Mouse (Mus musculus): Measurements from ENCODE around the gene Smad9. TPM values are rescaled to one million over a fixed set of nuclear protein-coding genes. Genes with fewer than 3 reads are reported as not detected.
"Not testable (repeated sequence)": the region's sequence is repeated elsewhere in the genome, so short reads cannot be mapped to it uniquely, and the experiment has no call there.

Gene Smad9
- polyA plus RNA-seq, 1 experiment from 2014 or later, result 0.14 TPM

DNA sequence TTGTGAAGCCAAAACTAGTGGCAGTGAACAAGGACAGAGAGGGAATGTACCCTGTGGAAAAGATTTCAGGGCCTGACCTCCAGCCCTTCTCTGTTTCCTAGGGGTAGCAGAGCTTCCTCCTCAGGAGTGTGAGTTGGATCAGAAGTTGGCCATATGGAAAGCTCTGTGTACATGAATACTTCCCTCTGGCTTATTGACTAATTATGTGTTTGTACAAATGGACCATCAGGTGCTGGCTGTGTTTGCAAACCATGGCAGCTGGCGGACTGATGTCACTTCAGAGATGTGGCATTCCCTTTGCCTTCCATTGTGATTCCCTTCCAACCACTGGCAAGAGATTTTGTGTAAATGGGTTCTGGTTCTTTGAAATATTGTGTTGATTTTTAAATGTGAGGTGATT, 5.9 kb downstream of the Smad9 start:
- H3K36me3 ChIP-seq, result no peaks in the 10 kb centered on the region
- WGBS, result 82% methylated on average over 1 of the region's 1 CpGs
- peaks cover 18% of the 10 kb centered on the region for H3K27me3 ChIP-seq (ENCODE audit: low read depth, poor library complexity, severe bottlenecking)
- peaks cover 31% of the 10 kb centered on the region for H3K4me1 ChIP-seq
- no peaks in the 10 kb centered on the region for H3K9me3 ChIP-seq (replicated peaks)
- no peak overlapping the region for H3K4me3 ChIP-seq
- no peak for DNase-seq (ENCODE audit: low spot score)
- no peak overlapping the region for H3K27ac ChIP-seq (replicated peaks)

DNA sequence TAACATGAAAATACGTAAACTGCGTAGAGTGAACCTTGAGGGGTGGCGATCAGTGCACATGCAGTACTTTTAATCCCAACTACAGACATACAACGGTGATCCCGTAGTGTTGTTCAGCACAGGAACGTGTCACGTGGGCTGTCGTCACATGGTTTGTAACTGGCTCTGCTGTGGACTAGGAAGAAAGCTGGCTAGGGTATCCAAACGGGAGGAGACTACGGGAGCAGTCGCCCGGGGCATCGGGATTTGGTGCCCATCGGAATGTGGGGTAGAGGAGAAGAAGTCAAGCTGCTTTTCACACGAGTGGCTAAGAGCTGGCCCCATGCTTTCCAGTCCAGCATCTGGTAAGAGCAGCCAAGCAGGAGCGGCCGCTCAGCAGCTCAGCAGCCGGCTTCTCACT, 9.0 kb downstream of the Smad9 start:
- H3K36me3 ChIP-seq, result no peaks in the 10 kb centered on the region
- WGBS, result 68% methylated on average over 18 of the region's 18 CpGs

DNA sequence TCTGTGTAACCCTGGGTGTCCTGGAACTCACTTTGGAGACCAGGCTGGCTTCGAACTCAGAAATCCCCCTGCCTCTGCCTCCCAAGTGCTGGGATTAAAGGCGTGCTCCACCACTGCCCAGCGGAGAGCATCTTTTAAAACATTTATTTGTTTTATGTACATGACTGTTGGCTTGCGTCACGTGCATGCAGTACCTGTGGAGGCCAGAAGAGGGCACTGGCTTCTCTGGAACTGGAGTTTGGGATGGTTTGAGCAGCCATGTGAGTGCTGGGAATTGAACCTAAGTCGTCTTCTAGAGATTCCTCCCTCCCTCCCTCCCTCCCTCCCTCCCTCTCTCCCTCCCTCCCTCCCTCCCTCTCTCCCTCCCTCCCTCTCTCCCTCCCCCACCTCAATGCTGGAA, 10.1 kb downstream of the Smad9 start:
- not testable (repeated sequence) for H3K9me3 ChIP-seq (replicated peaks); H3K27me3 ChIP-seq (ENCODE audit: low read depth, poor library complexity, severe bottlenecking); DNase-seq (ENCODE audit: low spot score); H3K36me3 ChIP-seq; H3K4me3 ChIP-seq; H3K27ac ChIP-seq (replicated peaks)
- peaks cover 27% of the 10 kb centered on the region for H3K4me1 ChIP-seq
- WGBS, result 85% methylated on average over 6 of the region's 6 CpGs

More for the DNA sequence above, 9.0 kb downstream of the Smad9 start:
- H3K4me3 ChIP-seq, result peak overlapping the region; percentile 20; the same call in 1 of the 2 replicates
- H3K27me3 ChIP-seq (ENCODE audit: low read depth, poor library complexity, severe bottlenecking), result no peaks in the 10 kb centered on the region
- H3K27ac ChIP-seq (replicated peaks), result no peak overlapping the region
- peaks cover 25% of the 10 kb centered on the region for H3K4me1 ChIP-seq
- no peaks in the 10 kb centered on the region for H3K9me3 ChIP-seq (replicated peaks)
- peak; percentile 25 for DNase-seq (ENCODE audit: low spot score)

DNA sequence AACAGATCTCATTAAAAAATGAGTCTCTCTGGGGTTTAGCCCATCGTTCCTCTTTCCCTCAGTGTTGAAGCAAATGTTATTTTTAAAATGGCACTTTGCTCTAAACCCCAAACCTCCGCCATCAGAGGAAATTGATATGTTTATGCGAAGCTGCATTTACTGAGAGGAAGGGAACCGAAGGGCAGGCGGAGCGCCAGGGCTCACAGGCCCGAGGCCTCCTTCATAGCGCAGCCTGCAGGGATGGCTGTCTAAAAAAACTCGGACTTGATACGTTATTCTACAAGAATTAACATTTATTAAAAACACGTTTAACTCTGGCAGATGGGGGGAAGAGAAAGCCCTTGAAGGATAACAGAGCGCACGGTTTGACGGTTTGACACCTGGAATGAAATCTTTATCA, 10.7 kb downstream of the Smad9 start:
- no peak overlapping the region for H3K4me3 ChIP-seq
- H3K27ac ChIP-seq (replicated peaks), result no peak overlapping the region
- WGBS, result 80% methylated on average over 14 of the region's 14 CpGs
- peaks cover 22% of the 10 kb centered on the region for H3K4me1 ChIP-seq
- H3K9me3 ChIP-seq (replicated peaks), result no peaks in the 10 kb centered on the region
- H3K36me3 ChIP-seq, result no peaks in the 10 kb centered on the region
- no peak for DNase-seq (ENCODE audit: low spot score)
- H3K27me3 ChIP-seq (ENCODE audit: low read depth, poor library complexity, severe bottlenecking), result no peaks in the 10 kb centered on the region

DNA sequence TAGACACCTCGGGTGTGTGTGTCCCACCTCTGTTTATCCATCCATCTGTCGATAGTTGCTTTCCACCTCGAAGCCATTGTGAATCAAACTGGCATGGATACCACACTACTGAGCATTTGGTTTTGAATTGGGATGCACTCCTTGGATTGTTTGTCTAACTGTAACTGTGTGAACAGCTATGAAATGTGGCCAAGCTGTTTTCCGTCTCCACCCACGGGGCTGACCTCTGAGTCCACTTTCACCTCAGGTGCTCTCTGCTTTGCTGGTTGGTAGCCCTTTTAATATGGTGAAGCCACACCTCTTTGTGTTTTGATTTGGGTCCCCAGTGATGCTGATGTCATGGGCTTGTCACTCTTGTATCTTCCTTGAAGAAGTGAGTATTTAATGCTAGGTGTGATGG, 11.4 kb downstream of the Smad9 start:
- WGBS, result 86% methylated on average over 5 of the region's 5 CpGs
- no peak for DNase-seq (ENCODE audit: low spot score)
- Histone ChIP-seq H3K27me3 (ENCODE audit: low read depth, poor library complexity, severe bottlenecking) (no peaks in the 10 kb centered on the region), H3K4me3 (no peak overlapping the region), H3K27ac (replicated peaks) (no peak overlapping the region), H3K36me3 (no peaks in the 10 kb centered on the region), H3K9me3 (replicated peaks) (no peaks in the 10 kb centered on the region), H3K4me1 (peaks cover 16% of the 10 kb centered on the region)

DNA sequence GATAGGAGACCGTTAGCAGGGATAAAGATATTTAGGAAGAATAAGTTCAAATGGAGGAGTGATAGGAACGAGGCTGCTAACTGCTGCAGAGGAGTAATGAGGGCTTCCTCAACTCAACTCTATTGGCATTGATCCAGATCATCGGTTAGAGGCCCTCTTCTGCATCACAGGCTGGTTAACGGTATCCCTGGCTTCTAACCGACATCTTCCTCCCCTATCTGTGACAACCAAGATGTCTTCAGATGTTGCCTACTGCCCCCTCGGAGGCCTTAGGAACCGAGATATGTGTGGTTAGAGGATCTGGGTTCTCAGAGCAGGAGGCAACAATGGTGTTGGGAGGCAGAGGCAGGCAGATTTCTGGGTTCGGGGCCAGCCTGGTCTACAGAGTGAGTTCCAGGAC, 13.2 kb downstream of the Smad9 start:
- DNase-seq (ENCODE audit: low spot score), result no peak
- Histone ChIP-seq H3K9me3 (replicated peaks) (peaks cover 3% of the 10 kb centered on the region), H3K4me1 (peaks cover 14% of the 10 kb centered on the region), H3K36me3 (no peaks in the 10 kb centered on the region), H3K27ac (replicated peaks) (no peak overlapping the region), H3K4me3 (no peak overlapping the region), H3K27me3 (ENCODE audit: low read depth, poor library complexity, severe bottlenecking) (no peaks in the 10 kb centered on the region)
- 91% methylated on average over 8 of the region's 8 CpGs for WGBS

DNA sequence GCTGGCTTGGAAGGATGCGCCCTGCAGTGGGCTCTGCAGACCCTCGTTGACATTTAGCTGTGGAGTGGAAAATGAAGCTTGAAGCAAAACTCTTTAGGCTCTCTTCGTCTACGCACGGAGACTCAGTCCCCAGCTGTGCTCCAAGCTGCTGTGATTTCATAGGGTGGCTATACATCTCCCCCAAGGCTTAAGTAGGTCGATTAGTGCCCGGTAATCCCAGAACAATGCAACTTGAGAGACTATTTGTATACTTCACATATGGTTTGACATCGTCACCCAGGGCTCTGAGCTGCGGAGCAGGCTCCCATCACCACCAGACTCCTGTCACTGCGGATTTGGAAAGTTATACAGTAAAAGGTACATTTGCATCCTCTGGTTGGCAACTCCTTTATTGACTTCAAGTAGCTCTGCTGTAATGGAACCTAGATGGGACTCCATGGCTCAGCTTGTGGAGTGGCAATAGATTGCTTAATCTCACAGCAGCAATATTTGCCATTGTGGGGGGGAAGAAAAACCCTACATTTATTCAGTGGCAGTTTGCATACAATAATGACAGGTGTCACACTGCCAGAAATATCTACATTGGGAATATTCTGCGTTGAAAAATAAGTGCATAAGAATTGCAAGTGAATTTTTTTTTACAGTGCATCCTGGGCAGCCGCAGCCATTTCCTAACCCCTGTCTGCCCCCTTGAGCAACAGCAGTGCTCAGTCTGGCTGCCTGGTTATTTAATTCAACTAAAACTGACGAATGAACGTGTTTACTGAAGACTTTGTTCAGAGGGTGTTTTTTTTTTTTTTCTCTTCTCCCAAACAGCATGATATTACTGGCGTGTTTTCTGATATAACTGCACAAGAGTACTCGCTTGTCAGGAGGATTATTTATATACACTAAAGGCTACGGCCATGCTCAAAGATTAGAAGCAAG, 14.2 kb downstream of the Smad9 start:
- H3K9me3 ChIP-seq (replicated peaks), result peaks cover 5% of the 10 kb centered on the region
- H3K27ac ChIP-seq (replicated peaks), result no peak overlapping the region
- no peak for DNase-seq (ENCODE audit: low spot score)
- H3K4me1 ChIP-seq, result peaks cover 7% of the 10 kb centered on the region
- WGBS, result 66% methylated on average over 17 of the region's 17 CpGs
- H3K4me3 ChIP-seq, result no peak overlapping the region
- no peaks in the 10 kb centered on the region for H3K36me3 ChIP-seq
- no peaks in the 10 kb centered on the region for H3K27me3 ChIP-seq (ENCODE audit: low read depth, poor library complexity, severe bottlenecking)

DNA sequence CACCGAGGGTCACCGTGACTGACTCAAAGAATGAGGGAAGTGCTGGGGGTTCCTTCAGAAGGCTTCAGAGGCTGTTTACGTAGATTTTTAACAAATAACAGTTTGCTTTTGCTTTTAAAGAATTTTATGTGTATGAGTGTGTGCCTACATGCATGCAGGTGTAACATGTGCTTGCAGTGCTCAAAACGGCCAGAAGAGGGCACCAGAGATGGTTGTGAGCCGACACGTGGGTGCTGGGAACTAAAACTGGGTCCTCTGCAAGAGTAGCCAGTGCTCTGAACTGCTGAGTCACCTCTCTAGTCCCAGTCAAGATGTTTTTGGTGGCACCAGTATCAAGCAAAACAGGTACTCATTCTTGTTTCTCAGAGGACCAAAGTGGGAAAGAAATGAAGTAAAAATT, 18.2 kb downstream of the Smad9 start:
- 84% methylated on average over 6 of the region's 6 CpGs for WGBS
- DNase-seq (ENCODE audit: low spot score), result no peak

DNA sequence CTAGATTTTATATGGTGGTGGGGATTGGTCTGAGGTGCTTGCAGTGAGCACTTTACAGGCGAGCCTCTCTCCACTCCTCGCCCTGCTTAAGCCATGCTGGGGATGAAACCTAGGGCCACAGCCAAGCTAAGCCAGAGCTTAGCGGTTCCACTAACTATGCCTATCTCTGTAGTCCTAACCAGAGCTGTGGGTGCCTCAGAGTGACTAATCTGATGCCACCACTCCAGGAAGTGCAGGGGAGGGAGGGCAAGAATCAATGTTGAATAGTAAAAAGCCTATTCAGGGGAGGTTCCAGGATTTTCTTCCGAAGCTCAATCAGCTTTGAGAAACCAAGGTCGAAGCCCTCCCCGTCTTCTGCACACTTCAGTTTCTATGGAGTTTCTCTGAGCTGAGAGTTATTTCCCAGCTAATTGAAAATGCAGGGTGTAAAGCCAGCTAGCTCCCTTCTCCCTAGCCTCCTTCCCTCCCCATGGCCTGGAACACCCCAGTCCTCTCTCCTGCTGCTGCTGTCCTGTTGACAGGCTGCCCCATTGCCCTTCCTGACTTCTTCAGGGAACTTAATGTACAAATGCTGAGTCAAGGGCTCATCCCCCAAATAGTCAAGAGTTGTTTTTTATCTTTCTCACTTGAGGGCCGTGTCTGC, 20.7 kb downstream of the Smad9 start:
- 64% methylated on average over 7 of the region's 7 CpGs for WGBS
- H3K9me3 ChIP-seq (replicated peaks), result peaks cover 5% of the 10 kb centered on the region
- H3K27me3 ChIP-seq (ENCODE audit: low read depth, poor library complexity, severe bottlenecking), result no peaks in the 10 kb centered on the region
- H3K4me3 ChIP-seq, result no peak overlapping the region
- no peak overlapping the region for H3K27ac ChIP-seq (replicated peaks)
- H3K36me3 ChIP-seq, result no peaks in the 10 kb centered on the region
- DNase-seq (ENCODE audit: low spot score), result no peak
- peaks cover 7% of the 10 kb centered on the region; the same call in 1 of the 2 replicates for H3K4me1 ChIP-seq

More for the DNA sequence above, 18.2 kb downstream of the Smad9 start:
- H3K4me1 ChIP-seq, result peaks cover 14% of the 10 kb centered on the region
- no peak overlapping the region for H3K4me3 ChIP-seq
- H3K27me3 ChIP-seq (ENCODE audit: low read depth, poor library complexity, severe bottlenecking), result no peaks in the 10 kb centered on the region
- peaks cover 5% of the 10 kb centered on the region for H3K9me3 ChIP-seq (replicated peaks)
- no peak overlapping the region for H3K27ac ChIP-seq (replicated peaks)
- no peaks in the 10 kb centered on the region for H3K36me3 ChIP-seq

DNA sequence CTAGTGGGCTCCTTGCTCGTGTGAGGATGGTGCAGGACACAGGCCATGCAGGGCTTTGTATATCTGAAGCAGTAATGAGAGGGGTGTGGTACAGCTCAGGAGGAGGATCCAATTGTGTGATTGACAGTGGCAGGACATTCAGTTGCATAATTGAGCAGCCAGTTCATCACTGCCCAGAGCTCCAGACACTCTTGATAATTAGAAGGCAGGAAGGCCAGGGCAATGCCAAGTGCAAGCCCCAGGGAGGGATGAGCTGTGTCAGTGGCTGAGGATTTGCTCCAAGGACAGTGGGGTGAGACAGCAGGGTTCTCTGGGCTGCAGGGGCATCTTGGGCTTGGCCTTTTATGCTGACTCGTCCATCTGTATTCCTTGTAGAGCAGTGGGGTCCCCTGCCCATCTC, 35.2 kb downstream of the Smad9 start:
- H3K9me3 ChIP-seq (replicated peaks), result peaks cover 9% of the 10 kb centered on the region
- no peaks in the 10 kb centered on the region for H3K4me1 ChIP-seq
- WGBS, result 68% methylated on average over 2 of the region's 2 CpGs
- no peak overlapping the region for H3K27ac ChIP-seq (replicated peaks)
- no peaks in the 10 kb centered on the region for H3K27me3 ChIP-seq (ENCODE audit: low read depth, poor library complexity, severe bottlenecking)
- 0 out of 2 replicates have a peak, but pooled peaks cover 3% of the 10 kb centered on the region for H3K36me3 ChIP-seq
- DNase-seq (ENCODE audit: low spot score), result no peak
- no peak overlapping the region for H3K4me3 ChIP-seq

DNA sequence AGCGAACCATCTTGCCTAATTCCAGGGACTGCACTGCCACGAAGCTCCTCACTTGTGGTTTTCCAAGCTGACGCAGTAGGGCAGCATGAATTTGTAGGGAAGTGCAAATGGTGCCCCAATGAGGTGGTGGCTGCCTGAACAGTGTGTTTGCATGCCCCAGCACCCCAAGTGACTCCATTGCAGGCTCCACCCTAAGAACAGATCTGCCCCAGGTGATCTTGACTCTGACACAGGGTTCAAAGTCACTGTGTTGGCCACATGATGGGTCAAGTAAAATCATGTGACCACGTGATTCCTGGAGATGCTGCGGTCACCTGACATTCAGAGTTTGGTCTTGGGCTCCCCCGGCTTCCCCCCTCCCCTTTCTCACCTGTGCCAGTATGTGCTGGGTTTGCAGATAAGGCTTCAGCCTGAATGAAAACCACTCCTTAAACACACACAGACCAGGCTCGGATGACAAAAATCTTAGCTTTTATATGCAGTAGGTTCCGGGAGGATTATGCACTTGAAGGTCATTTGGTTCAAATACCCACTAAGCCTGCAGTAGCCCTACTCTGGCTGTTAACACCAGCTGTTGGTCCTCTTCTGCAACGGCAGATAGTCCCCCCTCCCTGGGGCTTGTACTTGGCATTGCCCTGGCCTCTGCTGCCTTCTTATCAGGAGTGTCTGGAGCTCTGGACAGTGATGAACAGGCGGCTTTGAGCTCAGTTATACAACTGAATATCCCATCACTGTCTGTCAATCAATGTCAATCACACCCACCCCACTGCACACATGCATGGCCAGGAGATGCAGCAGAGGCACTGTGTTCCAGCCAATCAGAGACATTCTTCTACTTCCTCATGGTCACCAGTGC, 36.7 kb downstream of the Smad9 start:
- H3K4me1 ChIP-seq, result no peaks in the 10 kb centered on the region
- 0 out of 2 replicates have a peak, but pooled peaks cover 2% of the 10 kb centered on the region for H3K27me3 ChIP-seq (ENCODE audit: low read depth, poor library complexity, severe bottlenecking)
- H3K9me3 ChIP-seq (replicated peaks), result peaks cover 9% of the 10 kb centered on the region
- WGBS, result 80% methylated on average over 10 of the region's 10 CpGs
- H3K27ac ChIP-seq (replicated peaks), result no peak overlapping the region
- DNase-seq (ENCODE audit: low spot score), result no peak
- 0 out of 2 replicates have a peak, but pooled peaks cover 3% of the 10 kb centered on the region for H3K36me3 ChIP-seq
- no peak overlapping the region for H3K4me3 ChIP-seq

DNA sequence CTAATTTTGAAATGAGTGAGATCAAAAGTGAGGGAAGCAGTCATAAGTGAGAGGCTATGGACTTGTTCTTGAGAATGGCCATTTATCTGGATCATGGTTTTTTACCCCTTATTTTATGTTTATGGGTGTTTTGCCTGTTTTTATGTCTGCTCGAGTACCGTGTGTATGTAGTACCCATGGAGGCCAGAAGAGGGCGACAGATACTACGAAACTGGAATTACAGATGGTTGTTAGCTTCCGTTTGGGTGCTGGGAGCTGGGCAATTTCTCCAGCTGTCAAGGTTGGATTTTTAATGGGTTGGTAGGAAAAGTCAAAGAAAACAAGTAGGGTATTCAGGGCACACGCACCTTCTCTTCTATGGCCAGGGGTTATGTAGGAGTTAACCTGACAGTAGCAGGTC, 38.4 kb downstream of the Smad9 start:
- Histone ChIP-seq H3K27me3 (ENCODE audit: low read depth, poor library complexity, severe bottlenecking) (peaks cover 15% of the 10 kb centered on the region; the same call in 1 of the 2 replicates), H3K4me1 (0 out of 2 replicates have a peak, but pooled peaks cover 3% of the 10 kb centered on the region), H3K27ac (replicated peaks) (no peak overlapping the region), H3K4me3 (no peak overlapping the region), H3K36me3 (0 out of 2 replicates have a peak, but pooled peaks cover 3% of the 10 kb centered on the region), H3K9me3 (replicated peaks) (peaks cover 9% of the 10 kb centered on the region)
- 81% methylated on average over 6 of the region's 6 CpGs for WGBS
- no peak for DNase-seq (ENCODE audit: low spot score)
